Mouse (Mus musculus) gastrocnemius, adult 2 months (tissue): ENCODE results near the gene Zfhx3. TPM values are rescaled to one million over a fixed set of nuclear protein-coding genes. Genes with fewer than 3 reads are reported as not detected.

Source experiments
- DNase-seq: peaks from one replicate; pipeline ENCODE4 v3.0.0; 2022
- H3K27ac ChIP-seq: fragments of 200-600 bp; 2 replicates; pipeline ENCODE4 v1.8.1; 2022; ENCODE audit warnings: mild to moderate bottlenecking
- H3K4me3 ChIP-seq: fragments of 200-600 bp; 2 replicates; pipeline ENCODE4 v1.8.1; 2022; ENCODE audit warnings: mild to moderate bottlenecking, moderate library complexity
- CTCF ChIP-seq: fragments of 200-600 bp; IDR thresholded peaks from 2 replicates; pipeline ENCODE4 v1.8.1; 2022; ENCODE audit warnings: antibody characterized with exemption, mild to moderate bottlenecking, moderate library complexity
- intact Hi-C: fragments of 180-260 bp; cut with DNase I; formaldehyde crosslinking; loops from one replicate; pipeline ENCODE4 v1.15.1; 2025
- total RNA-seq, 2 experiments: library from RNA; stranded (reverse); gene quantifications; 2 replicates each; pipeline ENCODE4 v1.2.3; 2021

Zfhx3 gene
- total RNA-seq, 2 experiments from 2014 or later, result 14.1 to 17.7 TPM

- DNase-seq, result no peak
- H3K4me3 ChIP-seq, result no peak overlapping the region
- peak overlapping the region; percentile 6; the same call in 1 of the 2 replicates for H3K27ac ChIP-seq
- TF ChIP-seq CTCF, result no peak
- intact Hi-C loops, result loop anchor here (10.0 kb wide), 1 partner anchor 124 kb away; no protein-coding TSS in a partner anchor
Measured at GRCm38 (mm10) chr8:108699011-108699410, 756.6 kb downstream of the Zfhx3 start.

- Histone ChIP-seq H3K27ac (peak overlapping the region; percentile 59), H3K4me3 (peak overlapping the region; percentile 45)
- TF ChIP-seq CTCF, result no peak
- no peak for DNase-seq
- intact Hi-C loops, result loop anchor here (10.0 kb wide), 1 partner anchor 125 kb away; no protein-coding TSS in a partner anchor
Measured at GRCm38 (mm10) chr8:108699454-108700345, 757.3 kb downstream of the Zfhx3 start.

GRCm38 (mm10) chr8:108701381-108702175 lies 759.1 kb downstream of the Zfhx3 start:
- DNase-seq, result no peak
- Histone ChIP-seq H3K27ac (peak overlapping the region; percentile 16; the same call in 1 of the 2 replicates), H3K4me3 (no peak overlapping the region)
- no peak for TF ChIP-seq CTCF
- intact Hi-C loops, result no loop called here

GRCm38 (mm10) chr8:108702201-108702600 lies 759.8 kb downstream of the Zfhx3 start:
- H3K4me3 ChIP-seq, result peak overlapping the region; percentile 93
- peak overlapping the region; percentile 98 for H3K27ac ChIP-seq
- intact Hi-C loops, result no loop called here
- TF ChIP-seq CTCF, result no peak
- no peak for DNase-seq

GRCm38 (mm10) chr8:108705751-108706150 lies 763.3 kb downstream of the Zfhx3 start:
- DNase-seq, result no peak
- TF ChIP-seq CTCF, result no peak
- intact Hi-C loops, result no loop called here
- H3K4me3 ChIP-seq, result peak overlapping the region; percentile 93
- peak overlapping the region; percentile 98 for H3K27ac ChIP-seq

DNA sequence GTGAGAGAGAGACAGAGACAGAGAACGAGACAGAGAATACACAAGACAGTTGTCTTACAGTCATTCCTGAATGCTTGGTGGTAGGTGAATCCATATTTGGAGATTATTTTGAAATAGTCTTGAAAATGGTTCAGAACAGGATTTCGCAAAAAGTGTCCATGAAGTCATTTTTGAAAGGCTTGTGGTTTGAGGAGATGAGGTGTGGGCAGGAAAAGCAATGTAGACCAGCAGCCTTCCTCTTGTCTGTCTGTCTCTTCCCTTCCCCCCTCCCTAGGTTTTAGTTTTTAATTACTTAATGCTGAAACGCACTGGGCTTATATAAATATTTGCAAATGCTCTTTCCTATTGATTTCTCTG lies 764.0 kb downstream of the Zfhx3 start:
- Histone ChIP-seq H3K4me3 (0 out of 2 replicates have a peak overlapping the region, but pooled peaks have one; percentile 93), H3K27ac (peak overlapping the region; percentile 98)
- no peak for TF ChIP-seq CTCF
- no peak for DNase-seq
- intact Hi-C loops, result no loop called here

DNA sequence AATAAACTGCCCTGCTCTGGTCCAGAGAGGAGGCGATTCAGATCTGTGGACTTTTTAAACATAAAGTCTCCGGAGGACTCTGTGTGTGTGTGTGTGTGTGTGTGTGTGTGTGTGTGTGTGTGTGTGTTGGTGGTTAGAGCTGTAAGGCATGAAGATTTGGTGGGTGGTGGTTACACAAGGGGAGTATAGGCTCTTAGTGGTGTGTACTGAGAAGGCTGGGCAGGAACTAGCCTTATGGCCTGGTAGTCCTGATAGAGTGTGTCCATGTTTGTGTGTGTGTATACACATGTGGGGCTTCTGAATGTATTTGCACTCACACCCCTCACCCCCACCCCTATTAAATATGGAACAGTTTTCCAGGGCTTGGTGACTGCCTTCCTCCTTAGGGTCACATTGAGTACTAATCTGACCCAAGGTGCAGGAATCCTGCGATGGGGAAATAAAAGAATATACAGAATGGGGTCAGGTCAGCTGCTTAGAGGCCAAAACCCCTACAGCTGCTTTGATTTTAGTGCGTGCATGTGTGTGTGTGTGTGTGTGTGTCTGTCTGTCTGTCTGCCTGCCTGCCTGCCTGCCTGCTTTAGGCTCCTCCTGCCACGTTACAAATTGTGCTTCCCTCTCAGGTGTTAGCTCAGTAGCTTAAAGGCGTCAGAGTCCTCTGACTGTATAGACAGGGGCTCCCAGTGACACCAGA lies 764.6 kb downstream of the Zfhx3 start:
- H3K4me3 ChIP-seq, result no peak overlapping the region
- no peak for TF ChIP-seq CTCF
- no peak for DNase-seq
- intact Hi-C loops, result no loop called here
- peak overlapping the region; percentile 98 for H3K27ac ChIP-seq

DNA sequence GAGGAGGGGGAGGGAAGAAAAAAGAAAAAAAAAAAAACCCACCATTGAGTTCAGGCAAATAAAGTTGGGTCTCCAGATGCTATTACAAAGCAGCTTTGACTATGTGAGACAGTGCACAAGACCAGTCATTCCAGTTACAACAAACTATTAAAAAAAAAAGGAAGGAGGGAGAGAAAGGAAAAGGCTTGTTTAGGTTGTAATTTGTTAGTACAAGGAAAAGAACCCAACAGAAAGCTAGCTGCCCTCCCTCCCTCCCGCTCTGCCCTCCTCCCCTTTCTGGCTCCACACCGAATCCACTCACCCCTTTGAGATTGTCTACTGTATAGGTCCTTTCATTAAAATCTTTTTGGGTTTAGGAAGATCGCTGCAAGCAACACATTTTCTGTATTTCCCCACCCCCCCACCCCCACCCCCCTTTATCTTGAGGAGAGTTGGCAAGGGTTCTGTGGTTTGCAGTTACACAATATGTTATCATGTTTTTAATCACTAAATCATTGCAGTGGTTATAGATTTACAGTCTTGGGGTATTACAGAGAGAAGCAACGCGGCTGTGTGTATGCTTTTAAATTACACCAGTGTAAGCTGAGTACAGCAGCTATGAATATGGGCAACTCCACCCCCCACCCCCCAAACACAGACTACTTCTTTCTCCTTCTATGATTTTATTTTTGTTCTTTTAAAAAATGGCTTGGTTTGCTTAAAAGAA lies 765.3 kb downstream of the Zfhx3 start:
- no peak for DNase-seq
- TF ChIP-seq CTCF, result no peak
- intact Hi-C loops, result no loop called here
- Histone ChIP-seq H3K27ac (peak overlapping the region; percentile 98), H3K4me3 (peak overlapping the region; percentile 47; the same call in 1 of the 2 replicates)

GRCm38 (mm10) chr8:108708833-108709387 lies 766.5 kb downstream of the Zfhx3 start:
- intact Hi-C loops, result no loop called here
- Histone ChIP-seq H3K27ac (peak overlapping the region; percentile 98), H3K4me3 (peak overlapping the region; percentile 47; the same call in 1 of the 2 replicates)
- TF ChIP-seq CTCF, result no peak
- peak; percentile 20 for DNase-seq

GRCm38 (mm10) chr8:108709441-108709840 lies 767.0 kb downstream of the Zfhx3 start:
- intact Hi-C loops, result no loop called here
- Histone ChIP-seq H3K27ac (peak overlapping the region; percentile 98), H3K4me3 (no peak overlapping the region)
- TF ChIP-seq CTCF, result no peak
- DNase-seq, result no peak

GRCm38 (mm10) chr8:108709928-108710606 lies 767.6 kb downstream of the Zfhx3 start:
- intact Hi-C loops, result loop anchor here (5.0 to 10.0 kb wide), 3 partner anchors 47 to 202 kb away; no protein-coding TSS in a partner anchor
- peak; percentile 14 for DNase-seq
- peak overlapping the region; percentile 98 for H3K27ac ChIP-seq
- TF ChIP-seq CTCF, result no peak
- no peak overlapping the region for H3K4me3 ChIP-seq
